Mouse (Mus musculus): ENCODE measurements at regions not wholly inside any gene's neighbourhood (a gene's known extent, or its start where the extent isn't known, plus 50 kb on each side); places are given as distances from the start of the nearest gene placed in this dataset.
"Not testable (repeated sequence)": the region's sequence is repeated elsewhere in the genome, so short reads cannot be mapped to it uniquely, and the experiment has no call there.

- no peaks in the 10 kb centered on the region for H3K4me1 ChIP-seq (ENCODE audit: control insufficient read depth, insufficient read depth, insufficient read length, low read length)
- no peak overlapping the region for H3K27ac ChIP-seq (replicated peaks; ENCODE audit: low read depth, low read length)
- H3K4me3 ChIP-seq (ENCODE audit: insufficient read depth, low read depth, low read length) = no peak overlapping the region
Measured at GRCm38 (mm10) chr3:21744107-21744506, 332.3 kb upstream of the Tbl1xr1 start.

GRCm38 (mm10) chr3:21760516-21761218 lies 315.8 kb upstream of the Tbl1xr1 start:
- Histone ChIP-seq H3K4me3 (ENCODE audit: insufficient read depth, low read depth, low read length) (no peak overlapping the region), H3K4me1 (ENCODE audit: control insufficient read depth, insufficient read depth, insufficient read length, low read length) (no peaks in the 10 kb centered on the region), H3K27ac (replicated peaks; ENCODE audit: low read depth, low read length) (no peak overlapping the region)

DNA sequence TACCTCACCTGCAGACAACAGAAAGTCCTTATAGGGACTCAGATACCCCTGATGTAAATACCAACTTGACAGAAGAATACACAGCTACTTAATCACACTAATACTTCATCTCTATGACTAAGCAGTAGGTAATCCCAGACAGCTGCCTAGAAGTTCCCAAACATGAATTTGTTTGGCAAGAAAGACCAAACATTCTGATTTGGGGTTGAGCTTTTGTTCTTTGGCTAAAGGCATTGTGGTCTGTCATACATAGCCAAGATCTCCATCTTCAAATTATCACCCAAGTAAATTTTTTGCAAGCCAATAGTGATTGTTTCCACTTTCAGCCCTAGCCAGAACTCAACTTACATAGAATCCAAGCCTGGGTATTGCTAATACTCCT lies 315.2 kb upstream of the Tbl1xr1 start:
- Histone ChIP-seq H3K4me3 (ENCODE audit: insufficient read depth, low read depth, low read length) (no peak overlapping the region), H3K4me1 (ENCODE audit: control insufficient read depth, insufficient read depth, insufficient read length, low read length) (no peaks in the 10 kb centered on the region), H3K27ac (replicated peaks; ENCODE audit: low read depth, low read length) (no peak overlapping the region)

GRCm38 (mm10) chr3:21761909-21762308 lies 314.5 kb upstream of the Tbl1xr1 start:
- no peak overlapping the region for H3K4me3 ChIP-seq (ENCODE audit: insufficient read depth, low read depth, low read length)
- H3K4me1 ChIP-seq (ENCODE audit: control insufficient read depth, insufficient read depth, insufficient read length, low read length) = no peaks in the 10 kb centered on the region
- no peak overlapping the region for H3K27ac ChIP-seq (replicated peaks; ENCODE audit: low read depth, low read length)

GRCm38 (mm10) chr3:21768081-21768480 lies 308.4 kb upstream of the Tbl1xr1 start:
- H3K4me1 ChIP-seq (ENCODE audit: control insufficient read depth, insufficient read depth, insufficient read length, low read length) = no peaks in the 10 kb centered on the region
- no peak overlapping the region for H3K4me3 ChIP-seq (ENCODE audit: insufficient read depth, low read depth, low read length)

GRCm38 (mm10) chr3:21769920-21770547 lies 306.4 kb upstream of the Tbl1xr1 start:
- H3K4me1 ChIP-seq (ENCODE audit: control insufficient read depth, insufficient read depth, insufficient read length, low read length) = no peaks in the 10 kb centered on the region
- no peak overlapping the region for H3K4me3 ChIP-seq (ENCODE audit: insufficient read depth, low read depth, low read length)
- no peak overlapping the region for H3K27ac ChIP-seq (replicated peaks; ENCODE audit: low read depth, low read length)

More at GRCm38 (mm10) chr3:21768081-21768480, 308.4 kb upstream of the Tbl1xr1 start:
- no peak overlapping the region for H3K27ac ChIP-seq (replicated peaks; ENCODE audit: low read depth, low read length)

DNA sequence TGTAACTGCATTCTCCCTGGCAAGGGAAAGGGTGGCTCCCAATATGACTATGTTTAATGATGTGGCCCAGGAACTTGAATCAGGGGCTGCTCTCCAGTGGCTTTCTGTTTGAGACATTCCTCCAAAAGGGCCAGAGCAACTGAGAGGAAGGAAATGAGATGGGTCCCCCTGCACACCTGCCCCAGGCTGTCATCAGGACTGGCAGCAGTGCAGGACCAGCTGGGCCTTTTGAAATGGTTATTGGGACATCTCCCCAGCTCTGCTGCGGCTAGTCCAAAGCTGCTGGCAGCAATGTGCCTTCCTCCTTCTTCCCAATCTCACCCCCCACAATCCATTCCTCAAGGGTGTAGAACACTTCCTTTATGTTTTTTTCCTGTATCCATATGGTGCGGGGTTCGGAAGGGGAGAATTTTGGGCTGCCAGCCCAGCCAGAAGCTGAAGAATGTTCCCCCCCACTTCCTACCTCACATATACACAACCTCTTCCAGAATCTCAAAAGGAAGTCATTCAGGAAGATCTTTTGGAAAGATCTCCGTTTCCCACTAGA lies 304.6 kb upstream of the Tbl1xr1 start:
- H3K4me3 ChIP-seq (ENCODE audit: insufficient read depth, low read depth, low read length) = no peak overlapping the region
- H3K27ac ChIP-seq (replicated peaks; ENCODE audit: low read depth, low read length) = no peak overlapping the region
- H3K4me1 ChIP-seq (ENCODE audit: control insufficient read depth, insufficient read depth, insufficient read length, low read length) = no peaks in the 10 kb centered on the region

DNA sequence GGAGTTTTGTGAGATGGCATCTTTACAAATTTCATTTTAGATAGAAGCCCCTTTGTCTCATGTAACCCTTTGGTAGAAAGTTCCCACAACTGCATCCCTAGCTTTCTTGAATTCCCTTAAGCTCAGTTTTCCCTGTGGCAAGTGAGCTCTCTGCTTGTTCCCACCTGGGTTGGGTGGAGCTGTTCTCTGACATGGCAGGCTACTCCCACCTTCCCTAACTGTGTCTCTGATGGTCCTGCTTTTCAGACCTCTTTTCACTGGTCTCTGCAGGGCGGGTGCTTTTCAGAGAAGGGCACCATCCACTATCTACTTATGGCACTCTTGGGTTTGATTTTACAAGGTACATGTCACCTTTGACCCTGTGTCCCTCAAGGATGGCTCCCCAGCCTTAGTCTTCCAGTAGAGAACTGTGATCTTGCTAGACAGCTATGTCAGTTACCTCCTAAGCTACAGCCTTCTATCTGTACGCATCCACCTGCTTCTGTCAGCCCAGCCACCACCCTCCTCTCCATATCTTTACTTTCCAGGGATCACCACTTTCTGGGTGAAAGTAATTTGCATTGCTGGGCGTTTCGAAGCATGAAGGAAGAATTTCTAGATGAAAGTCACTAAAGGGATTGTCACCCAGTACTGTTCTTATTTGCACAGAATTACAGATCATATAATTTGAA lies 302.1 kb upstream of the Tbl1xr1 start:
- no peak overlapping the region for H3K4me3 ChIP-seq (ENCODE audit: insufficient read depth, low read depth, low read length)
- no peaks in the 10 kb centered on the region for H3K4me1 ChIP-seq (ENCODE audit: control insufficient read depth, insufficient read depth, insufficient read length, low read length)
- no peak overlapping the region for H3K27ac ChIP-seq (replicated peaks; ENCODE audit: low read depth, low read length)

GRCm38 (mm10) chr3:21778789-21779188 lies 297.7 kb upstream of the Tbl1xr1 start:
- H3K4me1 ChIP-seq (ENCODE audit: control insufficient read depth, insufficient read depth, insufficient read length, low read length) = no peaks in the 10 kb centered on the region
- no peak overlapping the region for H3K27ac ChIP-seq (replicated peaks; ENCODE audit: low read depth, low read length)
- no peak overlapping the region for H3K4me3 ChIP-seq (ENCODE audit: insufficient read depth, low read depth, low read length)

DNA sequence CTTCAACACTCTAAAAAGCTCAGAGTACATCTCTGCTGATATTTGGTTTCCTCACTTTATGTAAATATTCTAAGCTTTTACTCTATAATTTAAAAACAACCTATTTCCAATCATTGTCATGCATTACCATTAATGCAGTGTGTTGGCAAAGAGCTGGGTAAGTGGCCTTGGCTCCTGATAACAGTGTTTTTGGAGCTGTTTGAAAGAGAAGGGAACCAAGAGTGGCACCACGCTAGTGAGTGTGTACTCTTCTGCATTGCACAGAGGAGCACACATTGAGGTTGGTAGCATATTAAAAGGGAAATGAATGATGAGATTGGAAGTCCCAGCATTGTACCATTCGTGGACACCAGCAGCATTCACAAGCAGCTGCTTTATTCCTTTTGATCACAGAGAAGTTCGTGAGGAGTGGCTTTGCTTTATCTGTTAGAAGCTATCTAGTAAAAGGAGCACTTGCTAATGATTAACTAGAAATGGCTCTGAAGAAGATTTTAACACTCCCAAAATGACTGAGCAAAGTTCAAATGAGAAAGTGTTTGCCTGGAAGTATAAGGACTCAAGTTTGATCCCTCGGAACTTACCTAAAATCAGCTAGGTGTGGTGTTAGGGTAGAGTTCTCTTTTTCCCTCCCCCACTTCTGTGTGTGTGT lies 284.3 kb upstream of the Tbl1xr1 start:
- no peak overlapping the region for H3K4me3 ChIP-seq (ENCODE audit: insufficient read depth, low read depth, low read length)
- H3K27ac ChIP-seq (replicated peaks; ENCODE audit: low read depth, low read length) = no peak overlapping the region
- H3K4me1 ChIP-seq (ENCODE audit: control insufficient read depth, insufficient read depth, insufficient read length, low read length) = no peaks in the 10 kb centered on the region

- Histone ChIP-seq H3K4me1 (ENCODE audit: control insufficient read depth, insufficient read depth, insufficient read length, low read length) (no peaks in the 10 kb centered on the region), H3K27ac (replicated peaks; ENCODE audit: low read depth, low read length) (no peak overlapping the region), H3K4me3 (ENCODE audit: insufficient read depth, low read depth, low read length) (no peak overlapping the region)
Measured at GRCm38 (mm10) chr3:21798139-21798538, 278.3 kb upstream of the Tbl1xr1 start.

- not testable (repeated sequence) for H3K4me3 ChIP-seq (ENCODE audit: insufficient read depth, low read depth, low read length); H3K4me1 ChIP-seq (ENCODE audit: control insufficient read depth, insufficient read depth, insufficient read length, low read length); H3K27ac ChIP-seq (replicated peaks; ENCODE audit: low read depth, low read length)
Measured at GRCm38 (mm10) chr3:21803886-21804285, 272.6 kb upstream of the Tbl1xr1 start.

DNA sequence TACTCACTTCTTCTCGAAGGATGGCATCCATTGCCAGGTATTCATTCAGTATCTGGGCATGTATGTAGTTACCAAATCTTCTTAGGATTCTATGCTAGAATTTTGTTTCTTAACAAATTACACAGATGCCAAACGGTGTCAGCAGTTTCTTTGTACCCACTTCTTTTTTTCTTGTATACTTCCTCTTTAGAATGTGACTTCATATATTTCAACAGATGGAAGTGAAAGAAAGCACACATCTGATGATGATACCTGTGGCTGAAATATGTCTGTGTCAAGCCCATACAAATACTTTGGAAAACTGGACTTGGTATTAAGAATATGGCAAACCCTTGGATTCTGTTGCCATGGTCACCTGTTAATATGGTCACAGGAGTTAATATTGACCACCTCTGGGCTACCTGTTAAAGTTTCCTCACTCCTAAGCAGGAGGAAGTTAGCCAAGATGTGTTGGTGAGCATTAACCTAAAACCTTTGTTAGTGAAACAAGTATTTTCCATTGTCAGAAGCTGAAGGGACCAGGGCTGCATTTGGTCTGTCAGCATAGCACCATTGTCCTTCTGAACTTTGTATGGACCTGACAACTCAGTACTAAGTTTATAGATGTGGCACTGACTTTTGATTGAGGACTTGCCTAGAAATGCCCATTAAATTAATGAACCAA lies 269.8 kb upstream of the Tbl1xr1 start:
- Histone ChIP-seq H3K27ac (replicated peaks; ENCODE audit: low read depth, low read length) (no peak overlapping the region), H3K4me1 (ENCODE audit: control insufficient read depth, insufficient read depth, insufficient read length, low read length) (no peaks in the 10 kb centered on the region), H3K4me3 (ENCODE audit: insufficient read depth, low read depth, low read length) (no peak overlapping the region)

DNA sequence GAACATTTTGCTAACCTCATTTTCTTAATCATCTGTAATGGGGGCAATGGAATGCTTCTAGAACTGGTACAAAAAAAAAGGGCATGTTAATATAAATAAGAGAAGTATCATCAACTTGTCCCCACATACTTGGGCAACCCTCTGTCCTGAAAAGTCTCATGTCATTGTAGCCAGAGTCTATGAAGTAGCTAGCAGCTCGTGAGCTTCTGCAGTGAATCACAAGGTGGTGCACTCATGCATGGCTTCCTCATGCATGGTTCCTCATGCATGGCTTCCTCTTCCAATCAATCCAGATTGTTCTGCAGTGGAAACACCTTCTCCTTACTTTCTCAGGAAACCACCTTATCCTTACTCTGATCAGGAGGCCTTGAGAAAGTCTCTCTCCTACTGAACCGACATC lies 267.9 kb upstream of the Tbl1xr1 start:
- no peak overlapping the region for H3K27ac ChIP-seq (replicated peaks; ENCODE audit: low read depth, low read length)
- H3K4me3 ChIP-seq (ENCODE audit: insufficient read depth, low read depth, low read length) = no peak overlapping the region
- no peaks in the 10 kb centered on the region for H3K4me1 ChIP-seq (ENCODE audit: control insufficient read depth, insufficient read depth, insufficient read length, low read length)
